Mouse (Mus musculus) kidney, adult 2 months (tissue): ENCODE results near the gene Zfp989.
"Not testable (repeated sequence)": the region's sequence is repeated elsewhere in the genome, so short reads cannot be mapped to it uniquely, and the experiment has no call there.

ENCODE experiments used
- CTCF ChIP-seq: fragments of 200-500 bp; conservative IDR thresholded peaks from 2 replicates; pipeline ENCODE4 v1.5.1; 2011; ENCODE audit warnings: low read depth, mild to moderate bottlenecking, control low read depth, low read length, moderate library complexity, mixed read lengths; ENCODE audit not compliant: insufficient read depth, insufficient read length
- POLR2A ChIP-seq: fragments of 200-500 bp; IDR thresholded peaks from one replicate; pipeline ENCODE4 v1.6.1; 2011; ENCODE audit warnings: low read depth, low read length, control low read depth

DNA sequence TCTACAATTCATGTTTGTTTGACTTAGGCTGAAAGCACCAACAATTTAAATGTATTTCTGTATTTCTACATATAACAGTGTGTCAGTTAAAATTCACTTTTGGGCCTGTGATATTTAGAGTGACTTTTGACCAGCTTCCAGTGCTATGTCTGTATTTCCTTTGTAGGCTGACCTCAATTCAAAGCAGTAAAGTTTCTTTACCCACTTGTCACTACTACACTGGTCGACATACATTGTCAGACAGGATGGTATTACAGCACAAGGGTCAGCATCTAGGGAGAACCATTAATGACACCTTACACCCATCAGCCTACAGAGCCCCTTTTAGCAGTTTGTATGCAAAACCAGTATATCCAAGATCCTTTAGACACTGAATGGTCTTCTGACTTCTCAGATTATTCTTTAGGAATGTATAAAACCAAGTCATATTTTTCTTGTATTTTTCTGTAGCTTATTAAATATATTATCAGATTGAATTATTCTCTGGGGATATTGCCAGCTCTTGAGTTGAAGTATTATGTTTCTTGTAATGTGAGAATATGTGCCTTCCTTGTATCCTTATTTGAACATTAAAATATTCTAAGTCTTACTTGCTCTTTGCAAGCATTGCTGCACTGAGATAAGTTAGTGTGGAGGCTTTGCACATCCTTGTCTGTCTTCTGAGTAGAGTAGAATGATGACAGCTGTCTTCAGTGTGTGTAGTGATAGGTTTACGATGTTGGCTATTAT is 59.7 kb downstream of the Zfp989 start:
- not testable (repeated sequence) for TF ChIP-seq CTCF, POLR2A
